Mouse (Mus musculus) G1E (cell line): ENCODE measurements around the gene Rfesd.

ENCODE experiments used
- CTCF ChIP-seq: IDR thresholded peaks from 2 replicates; pipeline ENCODE4 v1.5.1; 2012; ENCODE audit warnings: low read depth, low read length, inconsistent platforms, mixed read lengths
- GATA1 ChIP-seq: IDR thresholded peaks from 2 replicates; pipeline ENCODE4 v1.6.1; 2012; ENCODE audit warnings: borderline replicate concordance, low read length, inconsistent platforms, mixed read lengths
- POLR2AphosphoS5 ChIP-seq: IDR thresholded peaks from 2 replicates; pipeline ENCODE4 v1.6.1; 2012; ENCODE audit warnings: low read depth, low read length, inconsistent platforms; ENCODE audit not compliant: insufficient replicate concordance
- TAL1 ChIP-seq: conservative IDR thresholded peaks from 2 replicates; pipeline ENCODE4 v1.6.1; 2012; ENCODE audit warnings: low read depth, low read length, inconsistent platforms, mixed read lengths

GRCm38 (mm10) chr13:75992169-75993028 is 26.1 kb downstream of the Rfesd start:
- TF ChIP-seq GATA1 = no peak
- TF ChIP-seq CTCF = no peak
- no peak for TF ChIP-seq TAL1
- no peak for TF ChIP-seq POLR2AphosphoS5
